Mouse (Mus musculus) monocyte, adult 59 days (primary cell): Measurements from ENCODE around the gene Tmem223. TPM values are rescaled to one million over a fixed set of nuclear protein-coding genes. Genes with fewer than 3 reads are reported as not detected.

ENCODE experiments used
- total RNA-seq, 2 experiments: library from RNA; stranded (reverse); gene quantifications; one replicate each; pipeline ENCODE4 v1.2.4; 2023

Gene Tmem223
- total RNA-seq, result 10 to 100 TPM; 30.2 to 33.8 TPM

DNA sequence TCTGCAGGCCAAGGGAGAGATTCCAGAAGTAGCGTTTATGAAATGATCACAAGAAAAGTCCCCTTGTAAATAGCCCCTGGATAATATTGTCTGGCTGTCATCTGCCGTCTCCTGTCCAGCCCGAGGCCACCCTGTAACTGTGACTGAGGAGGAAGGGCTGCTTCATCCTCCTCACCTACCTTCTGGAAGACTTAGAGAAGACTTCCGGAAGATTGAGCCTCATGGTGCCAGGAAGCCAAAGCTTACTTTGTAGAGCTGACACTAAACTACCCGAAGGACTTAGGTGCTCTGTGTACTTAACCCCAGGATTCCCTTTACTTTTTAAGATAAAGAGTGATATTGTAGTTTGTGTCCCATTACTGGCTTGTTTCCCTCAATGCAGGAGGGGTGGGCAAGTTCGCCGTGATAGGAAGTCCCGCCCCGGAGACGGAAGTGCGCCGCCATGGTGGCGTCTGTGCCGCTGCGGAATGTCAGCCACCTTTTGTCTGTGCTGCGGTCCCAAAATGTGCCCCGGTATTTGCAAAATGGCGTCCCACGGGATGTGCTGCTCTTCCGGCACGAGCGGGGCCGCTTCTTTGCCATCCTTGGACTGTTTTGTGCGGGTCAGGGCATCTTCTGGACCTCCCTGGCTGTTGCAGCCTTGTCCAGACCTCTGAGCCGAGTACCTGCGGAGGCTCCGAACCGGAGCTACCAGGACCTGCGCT, at the start of gene Tmem223:
TSS of gene Tmem223 (plus strand) at position 430 of the 704 bp plus-strand sequence.

DNA sequence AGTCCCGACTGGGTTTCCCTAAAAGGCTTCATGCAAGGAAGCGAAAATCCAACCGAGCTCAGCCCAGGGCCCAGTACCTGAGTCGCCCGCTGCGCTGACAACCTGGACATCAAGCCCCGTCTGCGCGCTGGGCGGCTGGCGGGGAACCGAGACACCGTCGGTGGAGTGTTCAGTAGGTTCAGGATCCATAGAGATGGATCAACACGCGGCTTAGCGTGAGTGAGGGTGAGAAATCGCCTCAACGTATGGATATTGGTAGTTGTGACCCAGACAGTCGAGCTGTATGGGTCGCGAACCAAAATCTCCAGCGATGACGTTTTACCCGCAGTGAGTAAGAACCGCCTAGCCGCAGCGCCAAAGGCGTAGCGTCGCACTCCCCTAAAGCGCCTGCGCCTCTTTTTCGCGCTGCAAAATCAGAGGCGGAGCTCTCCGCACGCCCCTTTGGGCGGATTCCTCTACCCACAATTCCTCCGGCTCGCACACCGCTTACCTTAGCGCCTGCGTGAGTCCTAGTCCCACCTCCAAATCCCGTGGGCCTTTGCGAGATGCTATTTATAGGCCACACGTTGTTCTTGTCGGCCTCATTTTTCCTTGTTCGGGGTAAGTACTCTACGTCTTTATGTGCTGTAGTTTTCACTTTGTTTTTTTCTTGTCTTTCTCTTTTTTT, 47.8 kb upstream of the Tmem223 start, which contains the start of gene Slc3a2:
TSS of gene Slc3a2 (minus strand) at position 463 of the 667 bp plus-strand sequence.

DNA sequence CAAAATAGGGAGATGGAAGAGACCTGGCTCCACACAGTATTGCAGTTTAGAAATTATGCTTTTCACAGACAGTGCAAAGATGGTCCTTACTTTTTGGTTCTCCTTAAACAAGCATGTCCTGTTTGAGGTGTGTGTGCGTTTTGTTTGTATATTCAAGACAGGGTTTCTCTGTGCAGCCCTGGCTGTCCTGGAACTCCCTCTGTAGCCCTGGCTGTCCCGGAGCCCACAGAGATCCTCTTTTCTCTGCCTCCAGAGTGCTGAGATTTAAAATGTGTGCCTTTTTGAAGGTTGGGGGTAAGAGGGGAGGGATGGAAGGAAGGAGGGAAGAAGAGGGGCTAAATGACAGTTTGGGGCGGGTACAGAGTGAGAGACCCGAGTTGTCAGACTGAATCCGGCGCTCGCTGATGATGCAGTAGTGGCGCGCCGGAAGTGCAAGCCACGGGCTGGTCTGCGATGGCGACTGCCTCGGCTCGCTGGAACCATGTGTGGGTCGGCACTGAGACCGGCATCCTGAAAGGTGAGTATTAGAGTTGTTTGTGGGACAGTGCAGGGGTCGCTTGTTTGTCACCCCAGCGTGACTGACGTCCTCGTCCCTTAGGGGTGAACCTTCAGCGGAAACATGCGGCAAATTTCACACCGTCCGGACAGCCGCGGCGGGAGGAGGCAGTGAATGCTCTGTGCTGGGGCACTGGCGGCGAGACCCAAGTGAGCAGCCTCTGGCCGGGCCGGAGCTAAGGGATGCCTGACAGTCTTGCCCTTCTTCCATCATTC, 35.2 kb upstream of the Tmem223 start, which contains the start of gene Wdr74:
TSS of gene Wdr74 (plus strand) at position 439 of the 771 bp plus-strand sequence.

GRCm38 (mm10) chr19:8740603-8741002, 30.2 kb upstream of the Tmem223 start, which contains the start of gene 1700092M07Rik:
Gene 1700092M07Rik, plus strand, starts transcription at chr19:8740718.

DNA sequence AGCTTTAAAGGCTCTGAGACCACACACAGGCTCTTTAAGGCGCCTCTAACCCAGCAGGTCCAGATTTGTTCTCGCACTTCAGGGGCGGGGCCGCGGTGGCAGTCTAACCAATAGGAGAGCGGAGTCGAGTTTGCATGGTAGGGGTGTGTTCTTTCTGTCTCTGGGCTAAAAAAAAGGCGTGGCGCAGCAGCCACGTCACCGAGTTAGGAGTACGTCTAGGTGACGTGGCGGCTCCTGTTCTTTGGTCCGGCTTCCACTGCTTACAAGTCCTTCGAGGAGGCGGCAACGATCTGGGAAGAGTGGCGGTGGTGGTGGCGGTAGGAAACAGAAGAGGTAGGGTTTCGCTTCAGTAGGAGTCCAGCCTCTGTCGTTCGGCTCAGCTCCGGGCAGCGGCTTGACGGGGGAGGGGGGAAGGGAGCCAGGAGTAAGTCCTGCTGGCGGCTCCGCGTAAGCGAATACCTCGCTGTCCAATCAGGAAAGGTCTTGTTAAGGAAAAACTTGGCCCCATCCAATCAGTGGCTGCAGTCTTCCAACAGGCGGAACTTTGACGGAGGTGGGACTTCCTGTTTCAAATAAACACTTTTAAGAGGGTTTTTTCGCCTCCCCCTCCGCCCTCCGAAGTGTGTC, 29.4 kb upstream of the Tmem223 start, which contains the start of gene Stx5a:
TSS of gene Stx5a (plus strand) at position 171 of the 627 bp plus-strand sequence.

DNA sequence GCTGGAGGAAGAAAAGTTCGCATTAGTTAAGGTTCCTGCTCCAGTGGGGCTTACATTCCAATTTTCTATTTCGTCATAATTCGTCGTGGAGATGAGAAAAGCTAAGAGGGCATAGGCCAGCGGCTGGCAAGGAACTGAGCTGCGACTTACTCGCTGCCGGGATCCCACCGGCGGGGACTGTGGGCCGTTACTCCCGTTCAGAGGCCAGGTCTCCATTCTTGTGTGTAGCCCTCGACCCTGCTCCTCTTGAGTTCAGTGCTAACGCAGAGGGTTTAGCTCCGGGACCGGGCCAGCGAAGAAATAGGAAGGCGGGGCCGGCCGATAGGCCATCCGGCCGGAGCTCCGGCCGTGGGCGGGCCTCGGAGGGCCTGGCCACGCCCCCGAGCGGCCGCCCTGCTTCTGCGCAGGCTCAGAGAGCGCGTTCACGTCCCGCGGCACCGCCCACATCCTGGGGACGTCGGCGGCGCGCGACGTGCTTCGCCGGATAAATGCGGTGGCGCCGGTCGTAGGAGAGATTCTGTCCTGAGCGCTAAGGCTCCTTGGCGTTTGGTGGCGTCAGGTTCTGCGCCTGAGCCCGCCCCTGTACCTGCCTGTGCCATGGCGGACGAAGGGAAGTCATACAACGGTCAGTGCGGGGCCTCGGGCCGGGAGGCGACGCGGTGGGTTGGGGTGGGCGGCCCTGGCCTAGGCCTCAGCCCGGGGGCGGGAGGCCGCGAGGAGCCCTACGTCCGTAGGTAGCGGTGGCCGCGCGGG, 14.0 kb upstream of the Tmem223 start, which contains the start of gene Nxf1:
TSS of gene Nxf1 (plus strand) at position 439 of the 753 bp plus-strand sequence.

DNA sequence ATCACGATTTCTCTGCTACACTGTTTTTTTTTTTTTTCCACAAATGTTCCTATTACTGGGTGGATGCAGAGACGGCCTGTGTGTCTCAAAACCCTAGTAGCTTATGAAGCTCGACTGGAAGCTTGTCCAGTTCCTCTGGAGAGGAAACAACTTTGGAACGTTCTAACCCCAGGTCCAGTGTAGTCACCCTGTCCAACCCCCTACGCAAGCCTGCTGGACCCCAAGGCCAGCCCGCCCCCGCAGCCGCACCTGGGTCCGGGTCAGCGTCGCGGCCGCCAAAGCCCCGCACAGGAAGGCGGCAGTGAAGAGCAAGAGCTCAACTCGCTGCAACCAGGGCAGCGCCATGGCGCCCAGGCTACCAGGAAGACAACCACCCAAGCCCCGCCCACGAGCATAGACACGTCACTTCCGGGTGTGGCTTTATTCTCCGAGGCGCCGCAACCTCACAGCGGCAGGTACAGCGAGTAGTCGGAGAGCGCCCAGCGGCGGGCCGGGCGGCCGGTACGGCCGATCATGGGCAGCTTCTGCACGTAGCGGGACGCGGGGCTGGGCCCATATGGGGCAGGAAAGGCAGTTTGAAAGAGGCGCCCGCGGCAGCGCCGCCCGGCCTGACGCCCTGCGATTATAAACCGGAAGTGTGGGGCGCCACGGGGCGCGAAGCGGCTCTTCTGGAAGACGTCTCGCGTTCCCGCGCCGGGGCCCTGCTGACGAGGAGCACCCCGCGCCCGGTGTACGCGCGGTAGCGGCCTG, 3.5 kb downstream of the Tmem223 start, which contains the start of gene Tmem179b:
TSS of gene Tmem179b (minus strand) at position 382 of the 750 bp plus-strand sequence.

GRCm38 (mm10) chr19:8786008-8786781, 15.4 kb downstream of the Tmem223 start, which contains the start of gene Taf6l:
Gene Taf6l, minus strand, starts transcription at chr19:8786417.

DNA sequence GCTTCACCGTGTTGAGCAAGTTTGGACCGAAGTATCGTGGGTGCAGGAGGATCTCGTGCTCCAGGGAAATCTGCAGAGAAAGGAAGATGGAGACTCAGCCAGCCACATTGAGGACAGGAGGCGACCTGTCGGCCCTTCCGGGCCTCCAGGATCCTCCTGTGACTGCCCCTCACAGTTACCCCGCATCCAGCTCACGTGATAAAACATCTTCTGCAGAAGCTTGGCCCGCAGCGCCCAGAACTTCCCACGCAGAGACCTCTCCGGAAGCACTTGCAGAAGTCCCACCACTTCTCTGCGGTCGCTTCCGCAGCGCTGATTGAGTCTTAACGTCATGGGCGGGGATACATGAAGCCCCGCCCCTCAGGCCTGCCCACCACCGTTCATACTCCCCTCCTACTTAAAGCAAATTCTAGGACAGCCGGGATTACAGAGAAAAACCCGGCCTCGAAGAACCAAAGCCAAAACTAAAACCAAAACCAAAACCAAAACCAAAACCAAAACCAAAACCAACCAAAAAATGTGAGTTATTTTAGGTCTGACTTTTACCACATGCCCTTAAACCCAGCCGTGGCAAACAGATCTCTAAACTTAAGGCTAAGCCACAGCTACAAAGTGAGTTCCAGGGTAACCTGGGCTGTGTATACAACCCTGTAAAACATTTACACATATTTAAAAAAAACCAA, 27.6 kb downstream of the Tmem223 start, which contains the start of gene Polr2g:
TSS of gene Polr2g (minus strand) at position 314 of the 683 bp plus-strand sequence.

DNA sequence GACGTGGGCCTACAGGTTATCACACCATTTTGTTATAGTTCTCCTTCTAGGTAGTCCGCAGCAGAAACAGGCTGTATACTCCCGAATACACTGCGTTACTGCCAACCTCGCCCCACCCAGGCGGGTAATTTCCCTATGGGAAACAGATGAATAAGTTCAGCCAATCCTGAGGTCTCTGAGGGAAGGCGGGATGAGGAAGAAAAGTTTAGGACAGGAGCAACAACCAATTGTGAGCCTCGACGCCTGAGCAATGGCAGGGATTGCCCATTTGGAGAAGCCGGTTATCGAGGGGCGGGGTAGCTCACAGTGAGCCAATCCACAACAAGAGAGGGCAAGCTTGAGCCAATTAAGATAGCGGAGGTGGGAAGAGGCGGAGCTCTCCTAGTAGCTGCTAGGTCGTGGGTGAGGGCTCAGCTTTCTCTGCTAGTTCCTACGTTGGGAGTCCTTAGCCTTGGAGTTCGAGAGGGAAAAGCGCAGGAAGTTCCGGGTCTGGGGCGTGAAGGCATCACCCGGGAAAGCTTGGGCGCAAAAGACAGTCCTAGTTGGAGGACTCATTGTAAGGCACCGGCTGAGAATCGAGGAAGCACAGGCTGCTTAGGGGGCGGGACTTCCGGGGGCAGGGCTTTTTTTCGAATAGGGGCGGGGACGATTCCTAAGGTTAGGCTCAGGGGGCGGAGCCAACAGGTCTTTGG, 31.5 kb downstream of the Tmem223 start, which contains the start of gene Zbtb3:
TSS of gene Zbtb3 (plus strand) at position 426 of the 692 bp plus-strand sequence.

DNA sequence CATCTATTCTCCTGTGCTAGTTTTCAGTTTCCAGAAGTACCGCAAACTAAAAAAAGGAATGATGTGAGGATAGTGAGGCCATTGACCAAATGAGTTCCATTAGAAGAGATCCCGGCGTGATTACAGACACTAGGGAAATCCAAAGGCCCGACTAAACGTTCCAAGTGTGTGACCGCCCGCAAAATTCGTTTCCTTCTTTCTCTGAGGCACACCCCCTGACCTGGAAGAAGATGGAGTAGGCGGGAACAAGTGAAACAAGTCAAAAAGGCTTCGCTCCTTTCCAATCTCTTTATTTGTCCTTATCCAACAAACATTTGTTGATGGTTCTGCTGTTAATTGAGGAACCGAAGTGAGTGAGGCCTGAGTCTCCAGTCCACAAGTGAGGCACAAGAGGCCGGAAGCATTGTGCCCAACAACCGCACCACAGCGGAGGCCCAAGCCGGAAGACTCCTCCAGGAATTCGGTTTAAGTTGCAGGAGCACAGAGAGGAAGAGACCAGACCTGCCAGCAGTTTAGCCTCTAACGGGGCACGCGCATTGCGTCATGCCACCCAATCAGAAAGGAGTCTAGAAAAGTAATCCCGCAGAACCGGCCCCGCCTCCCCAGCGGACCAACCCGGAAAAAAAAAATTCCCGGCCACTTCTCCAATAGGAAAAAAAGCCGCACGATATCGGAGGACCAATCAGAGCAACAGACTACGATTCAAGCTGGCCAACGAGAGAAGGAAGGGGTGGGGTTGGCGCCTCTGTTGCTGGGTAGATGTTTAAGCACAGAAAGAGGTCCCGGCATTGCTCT, 48.2 kb downstream of the Tmem223 start, which contains the start of gene Ttc9c:
TSS of gene Ttc9c (minus strand) at position 533 of the 795 bp plus-strand sequence.

GRCm38 (mm10) chr19:8819596-8820423, 49.0 kb downstream of the Tmem223 start, which contains the start of gene Hnrnpul2:
Gene Hnrnpul2, plus strand, starts transcription at chr19:8820010.

